Mouse (Mus musculus) gastrocnemius, postnatal 14 days (tissue): Measurements from ENCODE around the gene Nrxn2. TPM values are rescaled to one million over a fixed set of nuclear protein-coding genes. Genes with fewer than 3 reads are reported as not detected.

ENCODE experiments used
- DNase-seq: peaks from one replicate; pipeline ENCODE4 v3.0.0; 2021; ENCODE audit warnings: mixed read lengths
- intact Hi-C: fragments of 180-260 bp; cut with DNase I; formaldehyde crosslinking; loops from one replicate; pipeline ENCODE4 v1.15.1; 2025; ENCODE audit warnings: low total_unique reads
- total RNA-seq, 2 experiments: library from RNA; stranded (reverse); gene quantifications; 2 replicates each; pipeline ENCODE4 v1.2.3; 2021

Nrxn2 gene
- total RNA-seq, 2 experiments from 2014 or later = 1.5 to 2.9 TPM

DNA sequence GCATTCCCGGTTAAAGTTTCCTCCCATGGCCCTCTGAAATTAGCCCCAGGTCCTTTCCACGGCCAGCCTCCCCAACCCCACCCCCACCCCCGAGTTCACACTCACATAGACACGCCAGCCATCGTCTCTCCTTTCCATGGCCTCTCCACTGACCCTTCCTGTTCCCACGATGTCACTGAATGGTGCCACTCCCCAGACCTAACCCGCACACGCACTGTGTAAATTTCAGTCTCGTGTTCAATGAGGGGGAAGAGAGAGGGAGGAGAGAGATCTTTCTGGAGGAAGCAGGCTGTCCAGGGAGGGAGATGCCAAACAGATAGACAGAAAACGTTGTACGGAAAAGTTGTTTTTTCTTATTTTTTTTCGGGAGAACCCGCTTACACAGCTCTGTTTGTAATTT is 111.8 kb downstream of the Nrxn2 start:
- intact Hi-C loops = no loop called here
- DNase-seq = no peak

DNA sequence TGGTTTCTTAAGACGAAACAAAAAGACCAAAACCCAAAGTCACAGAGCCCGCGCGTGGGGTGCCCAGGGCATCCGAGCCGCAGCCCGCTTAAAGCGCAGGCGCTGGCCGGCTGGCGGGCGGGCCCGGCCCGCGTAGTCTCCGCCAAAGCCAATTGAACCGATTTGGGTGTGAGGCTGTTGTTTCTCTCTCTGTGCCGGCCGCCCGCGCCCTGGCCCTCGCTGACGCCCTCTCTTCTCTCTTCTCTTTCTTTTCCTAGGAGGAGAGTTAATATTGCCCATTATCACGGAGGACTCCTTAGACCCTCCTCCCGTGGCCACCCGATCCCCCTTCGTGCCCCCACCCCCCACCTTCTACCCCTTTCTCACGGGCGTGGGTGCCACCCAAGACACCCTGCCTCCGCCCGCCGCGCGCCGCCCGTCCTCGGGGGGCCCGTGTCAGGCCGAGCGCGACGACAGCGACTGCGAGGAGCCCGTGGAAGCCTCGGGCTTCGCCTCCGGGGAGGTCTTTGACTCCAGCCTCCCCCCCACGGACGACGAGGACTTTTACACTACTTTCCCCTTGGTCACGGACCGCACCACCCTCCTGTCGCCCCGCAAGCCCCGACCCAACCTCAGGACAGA is 112.6 kb downstream of the Nrxn2 start:
- intact Hi-C loops = no loop called here
- DNase-seq = peak; percentile 35

DNA sequence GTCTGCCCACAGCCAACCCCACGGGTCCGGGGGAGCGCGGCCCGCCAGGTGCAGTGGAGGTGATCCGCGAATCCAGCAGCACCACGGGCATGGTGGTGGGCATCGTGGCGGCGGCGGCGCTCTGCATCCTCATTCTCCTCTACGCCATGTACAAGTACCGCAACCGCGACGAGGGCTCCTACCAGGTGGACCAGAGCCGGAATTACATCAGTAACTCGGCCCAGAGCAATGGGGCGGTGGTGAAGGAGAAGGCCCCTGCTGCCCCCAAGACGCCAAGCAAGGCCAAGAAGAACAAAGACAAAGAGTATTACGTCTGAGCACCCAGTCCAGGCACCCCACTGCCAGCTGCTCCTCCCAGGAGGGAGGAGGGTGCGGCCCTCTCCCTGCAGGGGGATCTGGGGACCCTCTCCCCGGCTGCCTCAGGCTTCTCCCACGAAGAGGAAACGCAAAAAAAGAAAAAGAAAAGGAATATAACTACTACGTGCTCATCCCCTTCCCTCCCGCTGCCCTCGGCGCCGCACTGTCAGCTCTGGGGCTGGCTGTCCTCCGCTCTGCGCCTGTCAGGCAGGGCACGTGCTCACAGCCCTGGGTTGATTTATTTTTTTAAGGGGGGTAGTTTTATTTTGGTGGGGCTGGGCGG is 113.4 kb downstream of the Nrxn2 start:
- intact Hi-C loops = no loop called here
- DNase-seq = no peak

DNA sequence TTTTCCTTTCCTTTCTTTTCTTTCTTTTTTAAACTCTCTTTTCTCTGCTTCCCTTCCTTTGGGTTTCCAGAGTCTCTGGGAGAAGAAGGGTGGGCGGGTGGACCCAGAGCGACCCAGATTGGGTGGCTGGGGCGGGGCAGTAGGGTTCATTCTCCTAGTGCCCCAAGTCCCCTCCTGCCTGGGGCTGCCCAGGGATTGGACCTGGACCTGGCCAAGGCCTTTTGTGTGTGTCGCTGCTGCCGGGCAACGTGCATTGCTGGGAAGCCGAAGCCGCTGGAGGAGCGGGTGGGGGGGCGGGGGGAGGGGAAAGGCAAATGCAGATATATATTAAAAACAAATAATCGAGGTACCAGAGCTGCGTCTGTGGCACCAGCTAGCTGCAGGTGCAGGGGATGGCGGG is 114.1 kb downstream of the Nrxn2 start:
- no peak for DNase-seq
- intact Hi-C loops = no loop called here

DNA sequence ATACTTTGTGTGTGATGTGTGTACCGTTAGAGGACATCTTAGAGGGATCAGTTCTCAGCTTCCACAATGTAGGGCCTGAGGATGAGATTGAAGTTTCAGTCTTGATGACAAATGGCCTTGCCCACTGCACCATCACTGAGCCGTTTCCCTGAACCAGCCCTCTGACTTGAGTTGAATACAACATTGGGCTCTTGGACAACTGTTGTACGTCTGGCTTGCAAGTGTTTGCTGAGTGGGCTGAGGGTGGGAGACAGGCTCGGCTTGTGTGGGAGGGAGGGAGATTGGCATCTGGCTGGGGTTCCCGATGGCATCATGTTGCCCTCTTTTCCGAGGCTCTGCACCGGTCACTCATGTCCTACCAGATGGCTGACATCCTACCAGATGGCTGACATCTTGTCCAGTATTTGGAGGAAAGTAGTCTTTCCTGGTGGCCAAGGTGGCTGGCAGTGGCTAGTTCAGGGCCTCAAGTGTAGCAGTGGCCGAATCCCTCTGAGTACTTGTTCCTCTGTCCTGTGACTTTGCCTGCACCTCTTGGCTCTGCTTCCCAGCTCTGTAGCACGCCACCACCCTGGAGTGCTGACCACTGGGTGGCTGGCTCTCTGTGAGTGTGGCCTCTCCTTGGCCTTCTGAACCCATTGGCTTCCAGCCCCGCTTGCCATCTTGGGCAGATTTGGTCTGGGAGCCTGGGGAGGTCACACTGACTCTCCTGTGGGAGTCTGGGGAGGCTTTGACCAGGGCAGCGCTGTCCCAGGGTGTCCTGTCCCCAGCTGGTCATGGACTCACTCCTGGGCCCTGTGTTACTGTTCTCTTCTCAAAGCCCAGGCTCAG is 115.0 kb downstream of the Nrxn2 start:
- no peak for DNase-seq
- intact Hi-C loops = no loop called here

DNA sequence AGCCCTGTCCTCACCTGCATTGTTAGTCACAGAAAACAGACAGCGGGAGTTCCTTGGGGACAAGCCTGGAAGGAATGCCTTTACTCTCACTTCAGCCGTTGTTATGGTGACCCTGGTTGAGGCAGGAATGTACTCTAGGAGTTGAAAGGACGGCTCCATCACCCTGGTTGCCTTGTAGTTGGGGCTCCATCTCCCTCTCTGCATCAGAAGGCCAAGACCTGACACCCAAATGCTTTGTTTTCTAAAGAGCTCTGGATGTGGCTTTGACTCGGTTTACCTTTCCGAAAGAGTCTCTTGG is 115.5 kb downstream of the Nrxn2 start:
- intact Hi-C loops = no loop called here
- DNase-seq = no peak

DNA sequence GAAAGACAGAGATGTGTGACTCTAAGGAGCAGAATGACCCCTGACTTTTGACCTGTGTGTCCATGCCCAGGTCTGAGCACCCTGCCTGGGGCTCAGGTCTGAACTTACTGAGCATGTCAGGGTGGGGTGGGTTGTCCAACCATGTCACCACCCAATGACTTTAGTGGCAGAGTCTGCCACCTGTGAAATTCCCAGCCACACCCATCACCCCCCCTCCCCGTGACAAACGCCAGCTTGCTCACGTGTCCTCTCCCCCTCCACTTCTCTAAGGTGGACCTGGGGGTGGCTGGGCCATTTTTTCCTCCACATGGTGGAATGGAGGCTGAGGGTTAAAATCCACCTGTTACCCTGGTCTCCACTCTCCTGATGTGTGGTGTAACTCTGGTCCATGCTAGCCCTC is 117.7 kb downstream of the Nrxn2 start:
- DNase-seq = no peak
- intact Hi-C loops = no loop called here

DNA sequence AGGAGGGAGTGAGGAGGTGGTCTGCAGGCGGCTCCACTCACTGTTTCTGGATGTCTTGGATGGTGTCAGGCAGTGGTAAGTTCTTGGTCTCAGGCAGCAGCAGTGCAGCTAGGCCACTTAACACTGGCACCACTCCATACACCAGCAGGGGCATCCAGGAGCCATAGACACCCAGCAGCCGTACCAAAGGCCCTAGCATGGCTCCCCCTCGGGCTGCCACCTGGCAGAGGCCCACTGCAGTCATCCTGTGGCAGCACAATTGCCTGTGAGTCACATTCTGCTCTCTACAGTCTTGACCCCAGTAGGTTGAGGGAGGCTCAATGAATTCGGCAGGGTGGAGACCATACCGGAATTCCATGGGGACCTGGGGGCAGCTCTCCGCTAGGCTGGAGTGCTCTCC is 118.2 kb downstream of the Nrxn2 start:
- intact Hi-C loops = no loop called here

DNA sequence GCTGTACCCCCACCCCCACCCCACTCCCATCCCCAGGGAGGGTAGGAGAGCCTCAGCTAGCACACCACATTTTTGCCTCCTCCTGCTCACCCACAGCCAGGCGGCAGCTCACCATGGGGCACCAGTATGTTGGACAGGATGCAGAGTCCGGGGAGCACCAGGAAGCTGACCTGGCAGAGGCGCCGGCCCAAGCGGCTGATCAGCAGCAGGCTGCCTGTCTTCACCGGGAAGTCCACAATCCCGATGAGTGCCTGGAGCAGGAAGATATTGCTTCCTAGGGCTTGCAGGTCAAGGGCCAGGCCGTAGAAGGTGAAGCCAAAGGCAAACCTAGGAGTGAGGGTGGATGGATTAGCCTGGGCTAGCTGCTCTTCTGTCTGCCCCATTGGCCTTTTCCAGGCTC is 119.0 kb downstream of the Nrxn2 start:
- intact Hi-C loops = no loop called here
- DNase-seq = no peak

More for the DNA sequence above, 118.2 kb downstream of the Nrxn2 start:
- no peak for DNase-seq

DNA sequence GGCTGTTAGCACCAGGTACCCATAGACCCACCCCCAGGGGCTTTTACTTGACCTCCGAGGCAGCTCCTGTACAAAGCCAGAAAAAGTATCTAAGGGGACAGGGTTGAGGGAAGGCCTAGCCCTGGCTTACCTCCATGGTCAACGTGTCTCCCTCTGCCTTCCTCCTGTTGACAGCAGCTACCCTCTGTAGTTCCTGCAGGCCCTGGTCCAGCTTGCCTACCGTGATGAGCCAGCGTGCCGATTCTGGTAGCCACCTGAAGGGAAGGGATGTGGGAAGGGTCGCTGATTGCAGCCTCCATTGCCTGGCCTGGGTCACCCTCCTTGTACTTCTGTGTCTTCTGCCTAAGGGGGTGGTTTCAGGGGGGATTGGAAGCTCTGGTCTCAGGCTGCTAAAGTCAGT is 120.0 kb downstream of the Nrxn2 start:
- no peak for DNase-seq

DNA sequence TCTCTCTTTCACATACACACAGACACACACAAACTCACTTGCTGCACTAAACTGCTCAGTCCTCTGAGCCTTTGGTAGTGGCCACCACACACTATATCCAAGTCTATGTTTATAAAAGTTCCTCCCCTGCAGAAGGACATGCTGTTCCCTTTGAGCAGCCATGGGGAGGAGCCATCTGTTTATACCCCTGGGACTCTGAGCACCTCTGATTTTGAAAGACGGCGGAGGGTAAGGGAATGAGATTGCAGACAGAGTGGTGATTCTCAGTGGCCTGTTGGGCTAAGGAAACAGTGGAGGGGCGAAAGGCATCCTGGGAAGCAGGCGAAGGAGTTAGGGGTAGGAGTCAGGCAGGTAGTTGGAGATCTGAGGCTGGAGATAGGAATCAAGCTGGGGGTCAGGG is 121.1 kb downstream of the Nrxn2 start:
- intact Hi-C loops = no loop called here
- DNase-seq = no peak

More for the DNA sequence above, 120.0 kb downstream of the Nrxn2 start:
- intact Hi-C loops = no loop called here

DNA sequence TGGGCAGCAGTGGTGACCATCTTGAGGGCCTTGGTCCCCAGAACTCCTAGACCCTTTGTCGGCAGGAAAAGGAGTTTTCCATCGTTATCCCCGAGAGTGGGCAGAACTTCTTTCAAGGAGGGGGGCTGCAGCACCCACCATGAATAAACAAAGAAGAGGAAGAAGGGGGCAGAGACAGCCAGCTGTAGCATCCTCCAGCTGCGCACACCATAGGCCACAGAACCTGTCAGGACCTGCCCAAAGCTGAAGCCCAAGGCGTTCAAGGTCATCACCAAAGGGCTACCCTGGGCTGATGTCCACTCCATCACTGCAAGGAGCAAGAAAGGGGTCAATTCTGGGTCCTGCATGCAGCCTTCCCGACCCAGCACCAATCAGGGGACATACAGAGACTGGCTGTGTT is 121.7 kb downstream of the Nrxn2 start:
- intact Hi-C loops = no loop called here
- DNase-seq = no peak

DNA sequence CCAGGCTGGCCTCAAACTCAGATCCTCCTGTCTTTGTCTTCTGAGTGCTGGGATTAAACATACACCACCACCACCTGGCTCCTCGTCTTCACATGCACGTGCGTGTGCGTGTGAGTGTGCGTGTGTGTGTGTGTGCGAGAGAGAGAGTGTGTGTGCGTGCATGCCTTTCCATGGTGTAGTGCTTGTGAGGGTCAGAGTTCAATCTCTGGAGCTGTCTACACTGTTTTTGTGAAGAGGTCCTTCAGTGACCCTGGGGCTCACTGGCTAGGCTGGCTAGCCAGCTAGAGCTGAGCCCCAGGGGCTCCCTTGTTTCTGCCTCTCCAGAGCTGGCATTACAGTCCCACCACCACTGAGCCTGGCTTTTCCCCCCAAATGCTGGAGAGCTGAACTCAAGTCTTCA is 123.0 kb downstream of the Nrxn2 start:
- no peak for DNase-seq

DNA sequence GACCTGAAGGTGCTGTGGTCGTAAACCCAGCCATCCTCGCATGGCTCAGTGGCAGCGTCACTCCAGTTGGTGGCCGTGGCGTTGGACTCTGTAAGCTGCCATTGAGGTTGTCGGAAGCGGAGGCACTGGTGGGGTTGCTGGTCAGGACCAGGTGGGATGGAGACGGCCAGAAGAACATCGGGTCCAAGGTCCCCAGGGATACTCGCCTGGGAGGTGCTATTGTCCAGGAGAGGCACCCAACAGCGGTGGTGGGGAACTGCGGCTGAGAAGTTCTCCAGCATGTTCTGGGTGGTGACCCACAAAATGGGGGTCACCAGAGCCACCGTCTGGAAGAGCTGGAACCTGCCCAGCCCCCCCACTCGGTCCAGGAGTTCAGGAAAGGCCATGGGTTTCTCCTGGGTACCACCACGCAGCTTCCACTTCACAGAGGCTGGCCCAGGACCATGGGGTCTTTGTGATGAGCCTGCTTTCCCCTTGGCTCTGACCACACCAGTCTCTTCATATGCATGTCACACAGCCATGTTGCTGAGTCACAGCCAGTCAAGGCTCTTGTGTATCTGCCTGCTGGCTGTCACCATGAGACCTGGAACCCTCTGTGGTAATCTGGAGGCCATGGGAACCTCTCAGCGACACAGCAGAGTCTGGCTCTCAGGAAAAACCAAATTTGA is 124.0 kb downstream of the Nrxn2 start, which contains the start of gene Slc22a12:
TSS of gene Slc22a12 (minus strand) at position 666 of the 668 bp plus-strand sequence.
- DNase-seq = no peak
- intact Hi-C loops = no loop called here

More for the DNA sequence above, 123.0 kb downstream of the Nrxn2 start:
- intact Hi-C loops = no loop called here

DNA sequence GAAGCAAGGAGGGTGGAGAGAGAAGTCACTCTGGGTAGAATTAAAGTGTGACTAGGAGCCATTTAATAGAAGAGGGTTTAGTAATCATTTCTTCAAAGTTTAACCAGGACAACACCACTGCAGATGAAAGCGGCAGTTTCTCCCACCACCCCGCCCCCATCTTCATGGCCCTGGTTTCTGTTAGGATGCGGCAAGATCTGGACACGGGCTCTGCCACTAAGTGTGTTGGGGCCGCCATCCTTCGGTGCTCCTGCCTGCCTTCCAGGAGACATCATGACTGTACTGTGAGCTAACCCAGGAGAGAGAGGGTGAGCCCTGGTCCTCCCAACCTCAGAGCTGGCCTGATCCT is 124.5 kb downstream of the Nrxn2 start:
- intact Hi-C loops = no loop called here
- DNase-seq = no peak

DNA sequence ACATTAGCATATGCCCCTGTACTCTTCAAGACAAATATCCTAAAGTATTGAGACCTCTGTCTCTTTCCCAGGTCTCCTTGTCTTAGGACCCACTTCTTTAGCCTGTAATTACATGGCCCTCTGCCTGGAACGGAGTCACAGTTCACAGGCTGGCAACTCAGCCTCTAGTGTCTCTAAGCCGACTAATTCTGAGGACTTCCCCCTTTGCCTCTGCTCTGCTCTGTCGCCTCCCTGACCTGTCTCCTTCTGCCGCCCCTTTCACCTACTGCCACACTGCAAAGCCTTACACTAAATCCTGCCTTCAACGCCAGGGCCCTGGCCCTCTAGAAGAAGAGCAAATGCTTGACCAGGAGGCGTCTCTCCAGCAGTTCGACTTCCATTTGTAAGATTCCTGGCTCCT is 125.0 kb downstream of the Nrxn2 start:
- no peak for DNase-seq
- intact Hi-C loops = no loop called here

DNA sequence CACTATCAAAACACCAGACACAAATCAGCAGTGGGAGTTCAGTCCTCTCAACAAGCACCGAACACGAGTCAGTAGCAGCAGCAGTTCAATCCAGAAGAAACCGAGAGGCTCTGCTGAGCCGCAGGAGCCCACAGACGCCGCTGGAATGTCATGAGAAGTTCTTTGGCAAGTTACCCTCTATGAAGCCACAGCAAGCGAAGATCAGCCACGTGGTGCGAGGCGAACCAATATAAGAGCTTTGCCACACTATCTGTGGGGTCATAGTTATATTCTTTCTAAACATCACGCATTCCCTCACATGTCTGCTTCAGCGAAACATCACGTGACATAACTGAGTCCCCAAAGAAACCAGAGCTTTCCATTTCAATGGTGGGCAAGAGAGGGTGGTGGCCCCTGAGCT is 126.2 kb downstream of the Nrxn2 start:
- no peak for DNase-seq
- intact Hi-C loops = no loop called here

DNA sequence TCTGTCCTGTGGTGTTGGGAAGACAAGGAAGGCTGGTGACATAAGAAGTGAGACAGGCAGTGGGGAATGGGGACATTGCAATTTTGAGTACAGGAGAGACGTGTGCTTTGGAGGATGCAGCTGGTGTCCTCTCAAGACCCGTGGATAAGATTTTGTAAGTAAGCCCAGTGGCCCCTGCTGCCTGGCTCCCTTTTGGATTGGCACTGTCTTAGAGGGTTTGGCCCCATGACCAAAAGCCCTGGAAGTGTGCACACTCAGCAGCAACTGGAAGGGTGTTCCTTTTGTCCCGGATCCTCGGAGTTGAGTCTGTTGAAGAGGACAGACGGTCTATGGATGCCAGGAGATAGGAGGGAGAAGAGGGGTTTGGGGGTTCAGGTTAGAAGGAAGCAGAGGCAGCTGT is 127.0 kb downstream of the Nrxn2 start:
- no peak for DNase-seq
- intact Hi-C loops = no loop called here

DNA sequence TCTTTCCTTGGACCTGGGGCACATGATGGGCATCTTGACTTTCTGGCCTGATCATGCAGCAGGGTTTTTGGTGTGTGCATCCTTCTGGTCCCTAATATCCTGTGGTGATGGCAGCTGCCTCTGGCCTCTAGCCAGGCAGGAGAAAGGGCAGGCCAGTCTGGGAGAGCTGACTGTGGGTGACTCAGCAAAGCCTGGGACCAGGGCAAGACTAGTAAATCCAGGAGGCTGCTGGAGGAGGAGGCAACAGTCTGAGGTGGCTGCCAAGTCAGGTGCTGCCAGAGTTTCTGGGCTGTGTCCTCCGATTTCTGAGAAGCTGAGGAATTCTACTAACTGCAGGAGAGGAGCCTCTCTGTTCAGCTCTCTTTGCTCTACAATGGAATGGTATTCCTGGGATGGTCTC is 127.6 kb downstream of the Nrxn2 start:
- DNase-seq = peak; percentile 41
- intact Hi-C loops = no loop called here

DNA sequence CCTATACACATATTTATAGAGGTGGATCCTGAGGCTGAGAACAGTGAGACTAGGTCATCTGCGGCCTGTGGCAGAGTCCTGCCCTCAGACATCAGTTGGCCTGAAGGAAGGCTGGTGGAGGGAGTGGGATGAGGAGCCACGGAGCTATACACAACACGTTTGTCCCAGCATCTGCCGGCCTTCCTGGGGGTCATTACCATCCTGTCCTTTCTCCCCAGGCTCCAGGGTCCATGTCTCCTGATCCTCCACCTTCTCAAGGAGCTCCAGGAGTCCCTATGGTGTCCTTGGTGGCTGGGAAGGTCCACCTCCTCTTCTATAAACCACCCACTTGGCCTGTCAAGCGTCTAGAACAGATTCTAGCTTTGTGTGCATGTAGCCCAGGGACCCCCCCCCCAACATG is 129.3 kb downstream of the Nrxn2 start:
- intact Hi-C loops = no loop called here
- DNase-seq = no peak
